Mouse (Mus musculus) cerebellum, adult 9-10 months (tissue): ENCODE measurements at regions not wholly inside any gene's neighbourhood (a gene's known extent, or its start where the extent isn't known, plus 50 kb on each side); places are given as distances from the start of the nearest gene placed in this dataset.
"Not testable (repeated sequence)": the region's sequence is repeated elsewhere in the genome, so short reads cannot be mapped to it uniquely, and the experiment has no call there.

Experiments used
- DNase-seq: peaks from one replicate; pipeline ENCODE4 v3.0.0; 2022

- DNase-seq: not testable (repeated sequence)
Measured at GRCm38 (mm10) chr17:82922986-82923385, 292.1 kb upstream of the Pkdcc start.

GRCm38 (mm10) chr17:82925751-82926150 lies 289.3 kb upstream of the Pkdcc start:
- no peak for DNase-seq

- no peak for DNase-seq
Measured at GRCm38 (mm10) chr17:82927681-82928080, 287.4 kb upstream of the Pkdcc start.

- DNase-seq: no peak
Measured at GRCm38 (mm10) chr17:82929511-82929910, 285.6 kb upstream of the Pkdcc start.

- no peak for DNase-seq
Measured at GRCm38 (mm10) chr17:82930738-82931137, 284.4 kb upstream of the Pkdcc start.

- DNase-seq: no peak
Measured at GRCm38 (mm10) chr17:82931476-82931875, 283.6 kb upstream of the Pkdcc start.

- no peak for DNase-seq
Measured at GRCm38 (mm10) chr17:82936836-82937235, 278.3 kb upstream of the Pkdcc start.

GRCm38 (mm10) chr17:82946083-82946482 lies 269.0 kb upstream of the Pkdcc start:
- DNase-seq: no peak

- no peak for DNase-seq
Measured at GRCm38 (mm10) chr17:82949794-82950193, 265.3 kb upstream of the Pkdcc start.

GRCm38 (mm10) chr17:82950268-82950667 lies 264.8 kb upstream of the Pkdcc start:
- no peak for DNase-seq

- DNase-seq: peak; percentile 37
Measured at GRCm38 (mm10) chr17:82957409-82957808, 257.7 kb upstream of the Pkdcc start.

GRCm38 (mm10) chr17:82963374-82963773 lies 251.7 kb upstream of the Pkdcc start:
- no peak for DNase-seq

GRCm38 (mm10) chr17:82999710-83000109 lies 215.4 kb upstream of the Pkdcc start:
- DNase-seq: no peak

GRCm38 (mm10) chr17:83000411-83000810 lies 214.7 kb upstream of the Pkdcc start:
- DNase-seq: no peak

- no peak for DNase-seq
Measured at GRCm38 (mm10) chr17:83001567-83001966, 213.5 kb upstream of the Pkdcc start.

- no peak for DNase-seq
Measured at GRCm38 (mm10) chr17:83010845-83011244, 204.2 kb upstream of the Pkdcc start.

- no peak for DNase-seq
Measured at GRCm38 (mm10) chr17:83015656-83016055, 199.4 kb upstream of the Pkdcc start.

- DNase-seq: no peak
Measured at GRCm38 (mm10) chr17:83016936-83017335, 198.2 kb upstream of the Pkdcc start.

- DNase-seq: no peak
Measured at GRCm38 (mm10) chr17:83019267-83019666, 195.8 kb upstream of the Pkdcc start.

GRCm38 (mm10) chr17:83020576-83020975 lies 194.5 kb upstream of the Pkdcc start:
- peak; percentile 52 for DNase-seq

- peak; percentile 75 for DNase-seq
Measured at GRCm38 (mm10) chr17:83025340-83025816, 189.7 kb upstream of the Pkdcc start.

- DNase-seq: no peak
Measured at GRCm38 (mm10) chr17:83034914-83035573, 180.0 kb upstream of the Pkdcc start.

GRCm38 (mm10) chr17:83035574-83035918 lies 179.5 kb upstream of the Pkdcc start:
- DNase-seq: no peak

- DNase-seq: no peak
Measured at GRCm38 (mm10) chr17:83039563-83039962, 175.5 kb upstream of the Pkdcc start.

GRCm38 (mm10) chr17:83044515-83044914 lies 170.6 kb upstream of the Pkdcc start:
- DNase-seq: no peak
